Mouse (Mus musculus) adrenal gland (tissue): ENCODE data around the gene Pex14.

Experiments used
- intact Hi-C: fragments of 180-260 bp; cut with DNase I; formaldehyde crosslinking; loops from one replicate; pipeline ENCODE4 v1.15.1; 2025
- long read RNA-seq, 2 experiments: library from polyadenylated mRNA; unstranded; transcript quantifications; one replicate each; pipeline ENCODE4 v2.0.0; 2020; ENCODE audit warnings: borderline replicate concordance in 1 of 2; ENCODE audit not compliant: insufficient replicate concordance in 1 of 2

Pex14 gene
- long read RNA-seq, experiment 1, transcript Pex14-201 (9 exons, 2,006 nt), result major isoform, 45 of 52 reads
- long read RNA-seq, experiment 1, partial matches to known transcripts, result 0 of 52 reads
- long read RNA-seq, experiment 1, other reads (novel, unspliced or antisense), result 6 of 52 reads
- long read RNA-seq, experiment 2, transcript Pex14-201 (9 exons, 2,006 nt), result major isoform, 51 of 78 reads
- long read RNA-seq, experiment 2, partial matches to known transcripts, result 11 of 78 reads
- long read RNA-seq, experiment 2, other reads (novel, unspliced or antisense), result 15 of 78 reads

DNA sequence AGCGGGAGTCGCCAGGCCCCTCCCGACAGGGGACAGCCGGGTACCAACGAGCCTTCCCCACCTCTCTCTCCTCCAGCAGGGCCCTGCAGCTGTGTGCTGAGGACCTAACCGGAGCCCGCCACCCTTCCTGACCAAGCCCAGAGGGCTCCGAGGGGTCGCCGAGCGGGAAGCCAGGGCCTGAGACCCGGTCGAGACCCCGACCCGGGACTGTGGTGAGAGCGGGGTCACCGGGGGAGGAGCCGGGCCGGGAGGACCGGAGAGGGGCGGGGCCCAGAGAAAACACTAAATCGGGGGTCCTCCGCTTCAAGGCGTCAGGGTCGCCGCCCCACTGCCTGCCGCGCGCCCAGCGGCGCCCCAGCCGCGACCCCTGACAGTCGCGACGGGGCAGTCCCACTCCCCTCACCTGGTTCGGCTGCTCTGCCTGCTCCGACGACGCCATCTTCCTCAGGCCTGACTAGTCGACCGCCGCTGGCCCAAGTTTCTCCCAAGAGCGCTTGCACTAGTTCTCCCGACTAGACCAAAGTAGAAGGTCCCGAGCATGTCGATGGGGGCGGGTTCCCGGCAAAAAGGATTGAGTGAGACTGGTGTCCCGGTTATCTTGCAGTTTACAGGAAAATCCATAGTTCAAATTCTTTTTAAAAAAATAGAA lies at the start of gene Pex14:
Gene Pex14, minus strand, starts transcription at position 508 of the 649 bp plus-strand sequence.
- intact Hi-C loops, result no loop called here

- intact Hi-C loops, result loop anchor here (5.0 to 10.0 kb wide), 2 partner anchors 33 to 396 kb away; no protein-coding TSS in a partner anchor
These were observed 49.5 kb upstream of the Pex14 start for GRCm38 (mm10) chr4:149149196-149149595.

DNA sequence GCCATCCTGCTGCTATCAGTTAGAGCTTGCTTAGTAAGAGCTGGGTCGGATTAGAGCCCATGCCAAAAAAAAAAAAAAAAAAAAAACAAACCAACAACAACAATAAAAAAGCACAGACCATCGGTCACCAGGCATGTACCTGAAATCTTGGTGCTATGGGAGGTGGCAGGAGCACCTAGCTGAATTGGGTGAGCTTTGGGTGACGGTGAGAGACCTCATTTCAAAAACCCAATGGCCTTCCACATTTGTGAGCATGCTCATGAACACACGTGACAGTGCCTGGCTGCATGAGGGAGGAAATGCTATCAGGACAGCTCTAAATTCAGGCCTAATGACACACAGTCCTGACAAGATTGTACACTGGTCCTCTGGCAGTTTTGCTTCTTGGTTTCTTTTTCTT lies 48.4 kb upstream of the Pex14 start:
- intact Hi-C loops, result loop anchor here (5.0 to 10.0 kb wide), 2 partner anchors 34 to 397 kb away; no protein-coding TSS in a partner anchor

DNA sequence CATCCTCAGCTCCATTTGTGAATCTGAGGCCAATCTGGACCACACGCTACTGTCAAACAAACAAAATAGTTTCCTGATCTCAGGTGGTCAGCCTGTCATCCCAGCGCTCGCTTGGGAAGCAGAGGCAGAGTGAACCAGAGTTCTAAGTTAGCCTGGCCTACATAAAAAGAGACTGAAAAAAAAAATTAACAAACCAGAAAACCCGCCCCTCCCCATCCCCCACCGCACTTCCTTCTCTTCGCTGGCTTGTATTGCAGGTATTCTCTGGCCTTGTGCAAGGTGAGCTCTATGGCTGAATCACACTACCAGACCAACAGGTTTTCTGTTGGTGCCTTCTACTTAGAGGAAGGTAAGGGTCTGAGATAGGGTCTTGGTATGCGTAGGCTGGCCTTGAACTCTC lies 47.9 kb upstream of the Pex14 start:
- intact Hi-C loops, result loop anchor here (5.0 to 10.0 kb wide), 2 partner anchors 35 to 397 kb away; no protein-coding TSS in a partner anchor

DNA sequence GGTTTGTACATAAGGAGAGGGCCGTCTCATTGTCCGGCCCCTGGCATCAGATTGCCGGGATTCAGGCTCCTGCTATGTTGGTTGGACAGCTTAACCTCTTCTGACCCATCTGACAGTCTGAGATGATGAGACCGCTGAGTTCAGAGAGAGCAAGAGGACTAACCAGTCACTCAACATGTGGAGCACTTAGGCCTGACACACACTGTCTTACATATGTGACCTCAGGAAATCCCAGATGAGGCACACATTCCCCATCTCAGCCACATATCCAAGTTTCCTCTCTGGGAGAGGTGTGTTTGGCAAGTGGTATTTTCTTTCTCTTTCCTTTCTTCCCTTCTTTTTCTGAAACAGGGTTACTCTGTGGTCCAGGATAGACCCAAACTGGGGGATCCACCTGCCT lies 45.5 kb upstream of the Pex14 start:
- intact Hi-C loops, result loop anchor here (5.0 to 10.0 kb wide), 2 partner anchors 37 to 400 kb away; no protein-coding TSS in a partner anchor

GRCm38 (mm10) chr4:149144459-149144858 lies 44.8 kb upstream of the Pex14 start:
- intact Hi-C loops, result loop anchor here (10.0 kb wide), 1 partner anchor 400 kb away; no protein-coding TSS in a partner anchor

- intact Hi-C loops, result loop anchor here (10.0 kb wide), 1 partner anchor 401 kb away; no protein-coding TSS in a partner anchor
These were observed 43.9 kb upstream of the Pex14 start for GRCm38 (mm10) chr4:149143594-149143993.

- intact Hi-C loops, result no loop called here
These were observed 38.8 kb upstream of the Pex14 start for GRCm38 (mm10) chr4:149138515-149138914.

DNA sequence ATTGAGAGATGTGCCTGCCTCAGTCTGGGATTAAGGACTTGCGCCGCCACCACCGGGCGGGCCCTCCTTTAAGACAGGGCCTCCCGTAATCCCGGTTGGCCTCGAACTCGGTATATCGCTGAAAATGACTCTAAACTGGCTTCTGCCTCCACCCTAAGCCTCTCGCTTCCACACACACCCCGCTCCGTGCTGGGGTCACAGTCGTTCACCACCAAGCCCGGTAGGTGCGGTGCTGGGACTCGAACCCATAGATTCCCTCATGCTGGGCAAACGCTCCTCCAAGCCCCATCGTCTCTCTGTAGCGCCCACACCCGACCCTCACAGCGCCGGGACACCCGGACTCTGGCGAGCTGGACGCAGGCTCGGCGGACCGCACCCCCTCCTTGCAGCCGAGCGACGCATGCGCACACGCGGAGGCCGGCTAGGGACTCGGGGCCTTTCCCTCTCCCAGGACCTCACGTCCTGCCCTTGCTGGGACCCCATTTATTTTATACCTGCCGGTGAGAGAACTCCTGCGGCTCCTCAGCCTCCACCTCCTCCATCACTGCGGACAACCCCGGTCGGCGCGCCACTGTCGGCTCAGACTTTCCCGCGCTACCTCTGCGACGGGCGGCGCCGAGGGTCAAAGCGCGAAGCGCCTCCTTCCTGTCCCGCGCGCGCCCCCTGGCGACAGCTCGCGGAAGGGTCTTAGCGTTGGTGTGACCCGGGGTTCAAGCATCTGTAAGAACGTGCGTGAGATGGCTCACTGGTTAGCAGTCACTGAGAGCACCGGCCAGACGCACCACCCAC lies 37.5 kb upstream of the Pex14 start, which contains the start of gene Cenps:
Gene Cenps, minus strand, starts transcription at position 648 of the 789 bp plus-strand sequence.
- intact Hi-C loops, result loop anchor here (2.0 kb wide), 1 partner anchor 60 kb away; no protein-coding TSS in a partner anchor

- intact Hi-C loops, result loop anchor here (2.0 kb wide), 1 partner anchor 59 kb away; no protein-coding TSS in a partner anchor
These were observed 36.6 kb upstream of the Pex14 start for GRCm38 (mm10) chr4:149136116-149136850.

DNA sequence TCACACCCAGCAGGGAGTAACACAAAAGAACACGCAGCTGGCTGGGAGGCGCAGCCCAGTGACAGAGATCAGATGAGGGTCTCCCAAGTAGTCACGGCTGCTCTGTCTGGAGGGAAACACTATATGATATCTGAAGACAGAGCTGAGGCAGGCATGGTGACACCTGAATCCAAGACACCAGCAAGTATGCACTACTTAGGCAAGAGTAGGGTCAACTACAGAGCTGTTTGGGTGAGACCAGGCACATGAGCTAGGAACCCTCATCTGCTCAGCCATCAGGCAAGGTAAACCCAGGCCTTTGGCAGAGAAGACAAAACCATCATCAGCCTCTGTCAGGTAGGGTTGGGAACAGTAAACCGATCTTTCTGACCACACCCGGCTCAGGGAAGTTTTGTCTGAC lies 33.7 kb upstream of the Pex14 start:
- intact Hi-C loops, result no loop called here

DNA sequence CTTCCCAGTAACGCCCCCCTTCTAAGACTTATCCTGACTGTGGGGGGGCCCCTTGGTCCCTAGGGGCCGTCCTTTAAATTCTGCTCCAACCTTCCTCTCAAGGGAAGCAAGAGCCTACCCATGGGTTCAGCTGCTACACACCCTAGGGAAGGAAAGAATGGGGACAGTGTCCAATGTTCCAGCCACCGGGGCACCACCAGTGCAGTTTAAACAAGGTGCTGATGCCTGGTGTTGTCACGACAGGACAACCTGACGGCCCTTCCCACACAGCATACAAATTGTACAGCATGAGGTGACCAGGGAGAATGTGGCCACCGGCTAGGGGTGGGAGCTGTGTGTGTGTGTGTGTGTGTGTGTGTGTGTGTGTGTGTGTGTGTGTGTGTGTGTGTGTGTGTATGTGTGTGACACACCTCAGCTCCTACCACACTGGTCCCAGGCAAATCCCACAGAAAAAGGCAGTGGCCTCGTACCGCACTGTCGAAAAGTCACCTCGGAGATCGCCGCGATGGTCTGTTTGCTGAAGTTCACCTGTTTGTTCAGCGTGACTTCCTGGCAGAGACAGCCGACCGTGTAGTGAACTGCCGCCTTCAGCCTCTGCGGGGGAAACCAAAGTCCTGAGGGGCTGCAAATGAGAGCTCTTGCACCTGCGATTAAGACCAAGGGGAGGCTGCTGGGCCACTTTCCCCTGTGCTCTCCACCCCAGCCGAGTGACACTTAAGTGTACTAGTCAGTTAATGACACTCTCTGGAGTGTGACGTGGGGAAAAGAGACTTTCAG lies 32.3 kb upstream of the Pex14 start:
- intact Hi-C loops, result no loop called here

DNA sequence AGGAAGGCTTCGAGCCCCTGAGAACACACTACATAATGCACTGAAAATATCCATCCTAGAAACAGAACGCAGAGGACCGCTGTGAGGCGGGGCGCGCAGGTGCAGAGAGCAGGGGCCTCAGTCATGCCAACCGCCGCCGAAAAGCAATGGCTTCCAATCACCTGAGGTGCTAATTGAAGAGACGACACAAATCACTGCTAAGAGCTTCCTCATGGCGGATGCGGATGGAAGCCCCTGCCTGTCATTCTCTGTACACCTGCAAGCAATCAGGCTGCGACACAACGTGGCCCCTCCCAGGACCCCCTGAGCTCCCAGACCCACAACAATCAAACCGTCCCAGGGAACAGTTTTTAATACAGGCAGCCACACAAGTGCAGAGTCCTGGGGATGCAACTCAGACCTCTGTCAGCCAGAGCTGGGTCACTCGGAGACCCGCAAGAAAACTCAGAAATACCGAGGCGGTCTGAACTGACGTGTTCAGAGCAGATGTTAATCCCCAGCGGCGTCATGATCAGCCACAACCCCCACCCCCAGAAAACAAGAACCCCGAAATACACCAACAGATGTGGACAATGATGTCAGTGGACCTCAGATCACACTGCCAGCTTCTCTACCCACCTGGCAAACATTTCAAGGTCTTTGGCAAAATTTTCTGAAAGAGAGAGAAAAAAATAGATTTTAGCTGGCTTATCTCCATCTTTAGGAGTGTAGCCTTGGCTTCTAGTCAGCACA lies 31.5 kb upstream of the Pex14 start:
- intact Hi-C loops, result no loop called here

GRCm38 (mm10) chr4:149128467-149128866 lies 28.8 kb upstream of the Pex14 start:
- intact Hi-C loops, result no loop called here

DNA sequence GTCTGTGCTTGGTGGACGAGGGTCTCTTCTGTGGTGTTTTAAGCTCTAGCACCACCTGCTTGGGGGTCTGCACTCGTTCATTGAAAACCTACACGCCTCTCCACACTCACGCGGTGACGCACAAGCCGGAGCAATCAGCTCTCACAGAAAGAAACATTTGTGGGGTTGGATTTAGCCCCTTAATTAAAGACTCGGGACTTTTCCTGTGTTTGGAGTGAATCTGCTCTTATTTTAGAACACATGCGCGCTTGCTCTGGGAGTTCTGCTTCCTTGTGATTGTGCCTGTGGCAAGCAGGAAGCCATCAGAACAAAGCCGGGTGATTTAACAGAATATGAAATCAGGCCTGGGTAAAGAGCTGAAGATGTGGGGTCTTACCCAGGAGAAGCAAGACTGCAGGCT lies 27.0 kb upstream of the Pex14 start, which contains the start of gene Cort:
Gene Cort, minus strand, starts transcription at position 101 of the 400 bp plus-strand sequence.
- intact Hi-C loops, result no loop called here

DNA sequence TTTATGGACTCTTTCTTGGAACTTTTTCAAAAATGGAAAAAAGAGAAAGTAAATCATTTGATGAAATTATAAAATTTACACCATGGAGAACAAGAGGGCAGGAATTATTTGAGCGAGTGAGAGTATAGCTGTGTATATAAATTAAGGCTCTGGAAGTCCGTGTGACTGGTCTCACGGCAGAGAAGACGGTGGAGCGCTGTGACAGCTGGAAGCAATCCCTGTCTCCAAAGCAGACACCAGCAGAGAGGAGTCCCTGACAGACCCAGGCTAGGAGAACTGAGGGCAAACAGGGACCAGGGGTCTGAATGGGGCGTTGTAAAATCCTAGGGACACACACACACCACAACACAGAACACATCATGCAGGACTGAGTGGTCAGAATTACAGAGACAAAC lies 26.4 kb upstream of the Pex14 start:
- intact Hi-C loops, result no loop called here

DNA sequence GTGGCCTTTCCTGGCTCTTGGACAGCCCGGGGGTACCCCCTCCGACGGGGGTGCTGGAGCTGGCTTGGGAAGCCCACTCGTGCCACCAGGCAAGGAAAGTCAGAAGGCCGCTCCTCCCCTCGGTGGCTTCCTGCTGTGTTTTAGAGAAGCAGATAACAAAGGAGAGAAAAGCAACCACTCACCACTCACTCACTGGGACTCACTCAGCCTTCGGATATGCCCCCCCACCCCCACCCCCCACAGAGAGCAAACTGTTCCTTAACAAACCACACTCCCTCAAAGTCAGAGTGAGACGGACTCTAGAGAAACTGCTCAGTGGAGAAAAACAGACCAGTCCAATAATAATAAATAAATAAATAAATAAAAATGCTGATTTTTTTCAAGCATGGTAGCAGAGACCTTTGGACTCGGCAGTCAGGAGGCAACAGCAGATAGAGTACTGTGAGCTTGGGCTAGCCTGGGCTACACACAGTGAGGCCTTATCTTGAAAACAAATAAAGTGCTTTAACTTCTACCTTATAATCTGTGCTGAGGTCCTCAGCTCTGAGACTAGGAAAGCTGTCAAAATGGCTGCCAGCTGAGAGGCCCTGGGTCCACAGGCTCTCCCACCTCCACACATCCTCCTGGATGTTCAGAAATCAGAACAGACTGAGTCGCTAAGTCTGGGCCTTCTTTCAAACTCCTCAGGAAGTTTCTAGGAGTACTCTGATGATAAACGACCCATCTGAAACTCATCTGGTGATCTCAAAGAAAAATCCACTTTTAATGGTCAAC lies 25.9 kb upstream of the Pex14 start:
- intact Hi-C loops, result no loop called here

DNA sequence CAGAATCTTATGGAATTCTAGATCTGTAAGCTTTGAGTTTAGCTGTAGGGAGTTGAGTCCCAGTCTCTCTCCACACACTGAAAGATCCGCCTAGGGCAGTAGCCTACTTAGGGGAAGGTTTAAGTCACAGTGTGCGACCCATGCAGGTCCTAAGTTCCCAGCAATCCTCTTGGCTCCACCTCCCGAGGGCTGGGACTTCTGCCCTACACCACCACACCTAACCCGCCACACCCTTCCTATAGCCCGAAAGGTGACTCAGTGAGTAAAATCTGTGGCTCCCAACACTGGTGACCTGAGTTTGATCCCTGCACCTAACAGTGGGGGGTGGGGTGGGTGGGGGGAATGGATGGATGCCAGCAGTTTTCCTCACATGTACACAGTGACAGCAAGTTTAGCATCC lies 23.8 kb upstream of the Pex14 start:
- intact Hi-C loops, result no loop called here
